Mouse (Mus musculus): ENCODE results near the gene Naif1. TPM values are rescaled to one million over a fixed set of nuclear protein-coding genes. Genes with fewer than 3 reads are reported as not detected.

Naif1 gene
- polyA plus RNA-seq, 1 experiment from 2014 or later = 5.6 TPM

DNA sequence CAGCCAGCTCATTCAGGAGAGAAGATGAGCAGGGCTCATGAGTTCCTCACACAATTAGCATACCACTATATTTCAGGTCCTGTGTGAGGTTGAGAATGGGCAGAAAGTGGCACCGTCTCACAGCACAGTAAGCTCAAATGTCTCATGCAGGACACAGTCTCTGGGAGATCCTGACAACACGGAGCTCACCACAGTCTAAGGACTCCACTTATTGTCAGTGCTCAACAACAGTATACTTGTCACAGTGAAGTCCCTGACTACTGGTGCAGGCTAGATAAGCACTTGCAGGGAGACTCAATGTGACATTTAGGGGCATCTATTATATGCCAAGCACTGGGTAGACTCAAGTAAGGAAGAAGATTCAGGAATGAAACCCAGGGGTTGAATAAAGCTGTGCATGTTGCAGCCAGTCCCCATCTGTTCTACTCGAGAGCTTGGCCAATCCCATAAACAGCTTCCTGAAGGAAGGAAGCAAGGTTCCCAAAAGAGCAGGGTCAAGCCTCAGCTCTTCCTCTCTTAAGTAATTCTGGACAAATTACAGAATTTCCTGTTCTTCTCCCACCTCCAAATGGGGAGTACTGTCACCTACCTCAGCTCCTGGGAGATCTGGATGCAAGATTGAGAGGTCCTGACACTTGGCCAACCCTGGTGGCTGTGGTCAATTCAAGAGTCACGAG, 20.9 kb upstream of the Naif1 start:
- Histone ChIP-seq H3K9me3 (no peaks in the 10 kb centered on the region), H3K36me3 (no peaks in the 10 kb centered on the region), H3K27me3 (no peaks in the 10 kb centered on the region), H3K27ac (peak overlapping the region; percentile 84; the same call in 1 of the 2 replicates), H3K4me2 (peak overlapping the region; percentile 33; the same call in 1 of the 2 replicates), H3K4me3 (no peak overlapping the region), H3K9ac (no peak overlapping the region), H3K4me1 (peaks cover 56% of the 10 kb centered on the region)
- no peak for ATAC-seq (ENCODE audit: insufficient number of reproducible peaks, low FRiP score, low TSS enrichment, low read depth)
- WGBS = 59% methylated on average over 4 of the region's 4 CpGs

DNA sequence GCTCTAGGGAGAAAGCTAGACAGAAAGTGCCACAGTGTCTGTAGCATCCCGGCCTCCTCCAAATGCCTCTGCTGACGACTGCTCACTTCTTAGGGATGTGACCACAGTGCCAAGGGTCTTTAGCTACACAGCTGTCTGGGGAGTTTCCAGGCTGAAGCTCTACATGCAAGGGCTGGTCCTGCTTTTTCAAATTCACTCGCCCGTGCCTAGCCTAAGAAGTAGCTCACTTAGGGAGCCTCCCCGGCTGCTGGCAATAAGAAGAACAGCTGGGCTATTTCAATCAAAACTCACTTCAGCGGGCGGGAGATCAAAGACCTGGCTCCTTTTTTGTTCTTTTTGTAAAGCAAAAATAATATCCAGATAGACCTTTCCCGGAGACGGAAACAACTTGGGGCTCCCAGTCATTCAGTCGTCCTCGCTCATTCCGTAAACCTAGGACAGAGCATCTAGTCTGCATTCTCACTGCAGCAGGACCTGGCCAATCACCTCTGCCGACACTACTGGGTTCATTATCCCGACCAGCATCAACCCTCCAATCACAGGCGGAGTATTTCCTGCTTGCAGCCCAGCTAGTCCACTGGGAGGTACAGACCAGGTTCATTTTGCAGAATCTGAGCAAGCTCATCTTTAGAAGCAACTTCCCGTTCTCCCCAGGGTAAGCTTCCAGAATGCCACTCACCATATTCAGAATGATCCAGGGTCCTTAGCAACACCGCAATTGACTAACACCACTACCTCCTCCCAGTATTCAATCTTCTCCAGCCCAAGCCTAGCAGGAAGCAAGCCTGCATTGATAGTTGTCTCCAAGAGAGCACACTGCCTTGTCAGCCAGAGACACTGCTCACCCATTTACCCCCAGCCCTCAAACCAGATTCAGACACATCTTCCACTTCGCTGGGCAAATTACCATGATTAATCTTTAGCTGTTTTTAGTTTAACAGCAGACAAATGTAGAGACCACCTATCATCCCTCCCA, 19.3 kb upstream of the Naif1 start:
- Histone ChIP-seq H3K36me3 (no peaks in the 10 kb centered on the region), H3K4me3 (peak overlapping the region; percentile 41), H3K27ac (peak overlapping the region; percentile 81), H3K4me2 (peak overlapping the region; percentile 64), H3K9ac (peak overlapping the region; percentile 44), H3K4me1 (peaks cover 44% of the 10 kb centered on the region), H3K27me3 (no peaks in the 10 kb centered on the region), H3K9me3 (no peaks in the 10 kb centered on the region)
- peak; percentile 89 for ATAC-seq (ENCODE audit: insufficient number of reproducible peaks, low FRiP score, low TSS enrichment, low read depth)
- WGBS = 11% methylated on average over 18 of the region's 18 CpGs

DNA sequence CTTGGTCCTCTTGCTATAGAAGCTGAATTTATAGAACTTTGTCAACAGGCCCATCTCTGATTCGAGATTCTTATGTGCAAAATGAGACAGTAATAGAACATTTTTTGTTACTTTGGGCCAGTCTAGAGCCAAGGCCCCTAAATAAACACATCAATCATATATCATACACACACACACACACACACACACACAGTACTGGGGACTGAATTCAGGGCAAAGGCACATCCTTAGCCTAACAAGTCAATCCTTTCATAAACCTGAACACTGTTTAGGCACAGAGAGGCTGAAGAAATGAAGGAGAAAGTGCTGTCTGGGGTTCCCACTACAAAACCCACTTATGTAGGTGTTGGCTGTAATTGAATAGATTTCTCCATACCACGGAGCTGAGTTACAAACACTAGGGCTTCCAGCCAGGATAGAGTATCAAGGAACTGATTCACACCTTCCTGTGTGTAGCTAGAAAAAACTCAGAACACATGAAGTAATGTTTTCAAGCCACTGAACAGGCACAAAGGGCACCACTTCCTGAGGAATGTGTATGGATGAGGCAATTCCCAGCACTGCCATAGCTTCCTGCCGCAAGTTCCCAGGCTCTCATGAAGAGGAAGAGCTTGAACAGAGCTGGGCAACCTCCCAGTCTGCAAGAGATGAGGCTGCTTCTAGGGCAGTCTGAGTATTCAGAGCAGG, 13.4 kb upstream of the Naif1 start:
- 0 out of 2 replicates have a peak, but pooled peaks have one; percentile 35 for ATAC-seq (ENCODE audit: insufficient number of reproducible peaks, low FRiP score, low TSS enrichment, low read depth)
- no peak overlapping the region for H3K9ac ChIP-seq
- H3K27me3 ChIP-seq = no peaks in the 10 kb centered on the region
- no peak overlapping the region for H3K4me2 ChIP-seq
- H3K27ac ChIP-seq = peak overlapping the region; percentile 39
- WGBS = 52% methylated on average over 3 of the region's 3 CpGs
- H3K36me3 ChIP-seq = no peaks in the 10 kb centered on the region
- no peaks in the 10 kb centered on the region for H3K9me3 ChIP-seq
- H3K4me3 ChIP-seq = no peak overlapping the region
- 0 out of 2 replicates have a peak, but pooled peaks cover 5% of the 10 kb centered on the region for H3K4me1 ChIP-seq

DNA sequence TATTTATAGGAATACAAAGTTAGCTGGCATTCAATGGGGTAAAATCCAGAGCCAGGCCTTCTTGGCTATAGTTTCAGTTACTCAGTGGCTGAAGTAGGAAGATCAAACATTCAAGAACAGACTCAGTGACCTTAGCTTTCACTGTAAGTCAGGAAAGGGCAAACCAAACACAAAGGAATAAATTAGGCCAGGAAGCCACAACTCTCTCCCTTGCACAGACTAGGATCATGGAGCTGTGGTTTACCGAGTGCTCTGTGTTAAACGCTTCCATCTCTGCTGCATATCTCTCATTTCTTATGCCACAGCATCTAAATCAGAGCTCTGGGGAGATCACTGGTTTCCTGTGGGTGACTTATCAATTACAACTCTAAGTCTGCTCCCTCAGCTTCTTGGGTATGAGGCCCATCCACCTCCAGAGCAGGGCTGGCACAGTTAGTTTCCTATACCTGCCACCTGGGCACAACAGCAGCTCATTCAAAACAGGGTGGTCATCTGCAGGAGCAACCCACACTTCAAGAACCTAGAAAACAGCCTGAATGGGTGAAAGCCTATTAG, 12.6 kb upstream of the Naif1 start:
- Histone ChIP-seq H3K27me3 (no peaks in the 10 kb centered on the region), H3K4me3 (no peak overlapping the region), H3K27ac (peak overlapping the region; percentile 39), H3K4me2 (no peak overlapping the region), H3K9ac (no peak overlapping the region), H3K4me1 (0 out of 2 replicates have a peak, but pooled peaks cover 5% of the 10 kb centered on the region), H3K9me3 (no peaks in the 10 kb centered on the region), H3K36me3 (no peaks in the 10 kb centered on the region)
- 77% methylated on average over 2 of the region's 2 CpGs for WGBS
- ATAC-seq (ENCODE audit: insufficient number of reproducible peaks, low FRiP score, low TSS enrichment, low read depth) = no peak

DNA sequence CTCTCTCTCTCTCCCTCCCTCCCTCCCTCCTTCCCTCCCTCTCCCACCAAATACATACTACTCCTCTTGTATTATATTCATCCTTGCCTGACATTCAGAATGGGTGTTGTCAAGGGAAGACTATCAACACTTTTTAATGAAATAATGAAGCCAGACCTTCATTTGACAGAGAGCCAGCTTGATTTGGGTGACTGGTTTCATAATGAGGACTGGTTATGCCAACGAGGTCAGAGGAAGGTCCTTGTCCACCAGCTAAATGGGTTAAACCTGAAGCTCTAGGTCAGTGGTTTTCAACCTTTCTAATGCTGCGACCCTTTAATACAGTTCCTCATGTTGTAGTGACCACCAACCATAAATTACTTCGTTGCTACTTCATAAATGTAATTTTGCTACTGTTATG, 11.5 kb upstream of the Naif1 start:
- Histone ChIP-seq H3K4me2 (no peak overlapping the region), H3K9ac (no peak overlapping the region), H3K9me3 (no peaks in the 10 kb centered on the region), H3K4me3 (no peak overlapping the region), H3K36me3 (peaks cover 4% of the 10 kb centered on the region; the same call in 1 of the 2 replicates), H3K27ac (no peak overlapping the region), H3K4me1 (0 out of 2 replicates have a peak, but pooled peaks cover 5% of the 10 kb centered on the region), H3K27me3 (no peaks in the 10 kb centered on the region)
- WGBS = 82% methylated on average over 3 of the region's 3 CpGs
- ATAC-seq (ENCODE audit: insufficient number of reproducible peaks, low FRiP score, low TSS enrichment, low read depth) = no peak

DNA sequence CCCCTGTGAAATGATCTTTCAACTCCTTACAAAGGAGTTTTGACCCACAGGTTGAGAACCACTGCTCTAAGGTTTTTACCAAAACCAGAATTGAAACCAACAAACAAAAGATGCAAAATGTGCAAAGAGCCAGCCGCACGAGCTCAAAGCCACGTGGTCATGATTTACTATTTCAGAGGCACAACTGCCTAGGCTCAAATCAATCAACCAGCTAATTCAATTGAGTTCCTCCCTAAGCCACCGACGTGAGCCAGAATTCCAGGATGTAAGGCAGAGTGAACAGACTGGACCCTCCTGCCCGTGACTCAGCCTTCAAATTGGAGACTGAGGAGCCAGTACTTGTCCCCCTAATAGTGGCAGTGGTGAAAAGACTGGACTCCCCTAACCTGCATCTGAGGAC, 11.1 kb upstream of the Naif1 start:
- Histone ChIP-seq H3K27me3 (no peaks in the 10 kb centered on the region), H3K9me3 (no peaks in the 10 kb centered on the region), H3K4me2 (no peak overlapping the region), H3K4me1 (0 out of 2 replicates have a peak, but pooled peaks cover 5% of the 10 kb centered on the region), H3K4me3 (no peak overlapping the region), H3K36me3 (peaks cover 4% of the 10 kb centered on the region; the same call in 1 of the 2 replicates), H3K9ac (no peak overlapping the region), H3K27ac (no peak overlapping the region)
- ATAC-seq (ENCODE audit: insufficient number of reproducible peaks, low FRiP score, low TSS enrichment, low read depth) = no peak
- WGBS = 58% methylated on average over 6 of the region's 6 CpGs

DNA sequence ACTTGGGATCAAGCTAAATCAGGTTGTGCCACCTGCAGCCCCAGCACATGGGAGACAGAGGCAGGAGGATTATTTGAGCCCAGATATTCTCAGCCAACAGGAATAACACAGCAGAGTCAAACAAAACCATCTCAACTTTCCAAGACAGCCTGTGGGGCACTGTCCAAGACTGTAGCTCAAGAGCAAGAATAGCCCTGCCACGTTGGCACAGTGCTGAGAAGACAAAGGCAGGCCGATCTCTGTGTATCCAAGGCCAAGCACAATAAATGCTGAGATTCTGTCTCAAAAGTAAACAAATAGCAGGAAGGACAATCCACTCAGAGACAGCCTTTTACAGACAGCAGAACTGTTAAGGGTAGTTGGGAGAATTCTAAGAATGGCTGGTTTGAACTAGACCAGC, 10.1 kb upstream of the Naif1 start:
- H3K27ac ChIP-seq = no peak overlapping the region

DNA sequence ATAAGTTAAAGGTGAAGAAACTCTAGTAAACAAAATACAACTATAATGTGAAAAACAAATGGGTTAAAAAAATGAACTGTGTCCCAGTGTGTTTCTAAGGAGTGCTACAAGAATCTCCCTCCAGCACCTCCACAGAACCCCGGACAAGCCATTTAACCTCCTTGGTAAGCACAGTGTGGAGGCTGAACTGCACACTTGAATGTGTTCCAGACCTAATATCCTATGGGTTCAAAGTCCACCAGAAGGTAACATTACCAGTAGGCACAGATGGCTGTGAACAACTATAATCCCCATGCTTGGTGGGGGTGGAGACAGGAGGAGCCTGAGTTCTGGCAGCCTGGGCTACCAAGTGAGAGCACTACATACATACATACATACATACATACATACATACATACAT, 9.6 kb upstream of the Naif1 start:
- 0 out of 2 replicates have a peak, but pooled peaks cover 5% of the 10 kb centered on the region for H3K4me1 ChIP-seq
- H3K36me3 ChIP-seq = peaks cover 12% of the 10 kb centered on the region; the same call in 1 of the 2 replicates
- 76% methylated on average over 1 of the region's 1 CpGs for WGBS
- H3K4me3 ChIP-seq = no peak overlapping the region
- H3K4me2 ChIP-seq = no peak overlapping the region
- no peaks in the 10 kb centered on the region for H3K9me3 ChIP-seq
- no peaks in the 10 kb centered on the region for H3K27me3 ChIP-seq
- ATAC-seq (ENCODE audit: insufficient number of reproducible peaks, low FRiP score, low TSS enrichment, low read depth) = no peak
- H3K9ac ChIP-seq = no peak overlapping the region
- H3K27ac ChIP-seq = no peak overlapping the region

More for the DNA sequence above, 10.1 kb upstream of the Naif1 start:
- no peak for ATAC-seq (ENCODE audit: insufficient number of reproducible peaks, low FRiP score, low TSS enrichment, low read depth)
- H3K4me2 ChIP-seq = no peak overlapping the region
- H3K27me3 ChIP-seq = no peaks in the 10 kb centered on the region
- no peaks in the 10 kb centered on the region for H3K9me3 ChIP-seq
- no peak overlapping the region for H3K4me3 ChIP-seq
- 0 out of 2 replicates have a peak, but pooled peaks cover 5% of the 10 kb centered on the region for H3K4me1 ChIP-seq
- H3K9ac ChIP-seq = no peak overlapping the region
- peaks cover 10% of the 10 kb centered on the region; the same call in 1 of the 2 replicates for H3K36me3 ChIP-seq
- 70% methylated on average over 2 of the region's 2 CpGs for WGBS

DNA sequence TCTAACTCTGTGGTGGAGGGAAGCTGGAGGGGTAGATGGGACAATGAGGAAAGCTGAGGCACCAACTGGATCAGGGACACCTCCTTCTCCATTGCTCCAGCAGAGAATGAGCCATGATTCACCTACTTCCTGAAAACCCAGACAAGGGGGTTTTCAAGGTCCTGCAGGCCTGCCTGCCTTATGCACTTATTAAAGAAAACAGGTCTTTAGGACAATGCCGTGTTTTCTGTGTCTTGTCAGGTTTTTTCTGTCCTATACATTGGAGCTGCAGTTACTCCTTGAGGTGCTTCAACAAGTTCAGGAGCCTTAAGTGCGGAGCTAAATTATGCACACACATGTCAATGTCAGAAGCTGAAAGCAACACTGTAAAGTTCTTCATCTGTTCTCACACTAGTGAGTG, 8.7 kb upstream of the Naif1 start:
- Histone ChIP-seq H3K9ac (no peak overlapping the region), H3K27me3 (no peaks in the 10 kb centered on the region), H3K27ac (no peak overlapping the region), H3K36me3 (peaks cover 12% of the 10 kb centered on the region; the same call in 1 of the 2 replicates), H3K4me3 (no peak overlapping the region), H3K4me2 (no peak overlapping the region), H3K9me3 (no peaks in the 10 kb centered on the region), H3K4me1 (0 out of 2 replicates have a peak, but pooled peaks cover 5% of the 10 kb centered on the region)
- no peak for ATAC-seq (ENCODE audit: insufficient number of reproducible peaks, low FRiP score, low TSS enrichment, low read depth)
- 93% methylated on average over 2 of the region's 2 CpGs for WGBS

DNA sequence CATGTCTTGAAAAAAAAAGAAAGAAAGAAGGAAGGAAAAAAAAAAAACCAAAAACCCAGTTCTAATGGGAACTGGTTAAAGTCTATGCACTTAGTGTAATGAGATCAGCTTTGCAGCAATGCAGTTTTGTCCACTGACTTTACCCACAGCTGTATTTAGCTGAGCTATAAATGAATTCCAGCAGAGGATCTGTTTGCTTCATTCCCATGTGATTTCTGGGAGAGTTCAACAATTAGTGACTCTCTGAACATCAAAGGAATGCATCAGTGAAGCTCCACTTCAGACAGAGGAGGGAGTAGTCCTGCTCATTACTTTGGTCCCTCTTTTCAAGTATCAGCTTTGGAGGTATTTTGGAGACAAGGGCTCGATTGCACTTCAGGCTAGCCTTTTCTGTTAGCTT, 4.7 kb upstream of the Naif1 start:
- Histone ChIP-seq H3K9me3 (no peaks in the 10 kb centered on the region), H3K36me3 (peaks cover 12% of the 10 kb centered on the region; the same call in 1 of the 2 replicates), H3K27me3 (no peaks in the 10 kb centered on the region), H3K27ac (no peak overlapping the region), H3K9ac (no peak overlapping the region), H3K4me3 (no peak overlapping the region), H3K4me2 (no peak overlapping the region), H3K4me1 (peaks cover 27% of the 10 kb centered on the region)
- no peak for ATAC-seq (ENCODE audit: insufficient number of reproducible peaks, low FRiP score, low TSS enrichment, low read depth)
- WGBS = 68% methylated on average over 1 of the region's 1 CpGs

DNA sequence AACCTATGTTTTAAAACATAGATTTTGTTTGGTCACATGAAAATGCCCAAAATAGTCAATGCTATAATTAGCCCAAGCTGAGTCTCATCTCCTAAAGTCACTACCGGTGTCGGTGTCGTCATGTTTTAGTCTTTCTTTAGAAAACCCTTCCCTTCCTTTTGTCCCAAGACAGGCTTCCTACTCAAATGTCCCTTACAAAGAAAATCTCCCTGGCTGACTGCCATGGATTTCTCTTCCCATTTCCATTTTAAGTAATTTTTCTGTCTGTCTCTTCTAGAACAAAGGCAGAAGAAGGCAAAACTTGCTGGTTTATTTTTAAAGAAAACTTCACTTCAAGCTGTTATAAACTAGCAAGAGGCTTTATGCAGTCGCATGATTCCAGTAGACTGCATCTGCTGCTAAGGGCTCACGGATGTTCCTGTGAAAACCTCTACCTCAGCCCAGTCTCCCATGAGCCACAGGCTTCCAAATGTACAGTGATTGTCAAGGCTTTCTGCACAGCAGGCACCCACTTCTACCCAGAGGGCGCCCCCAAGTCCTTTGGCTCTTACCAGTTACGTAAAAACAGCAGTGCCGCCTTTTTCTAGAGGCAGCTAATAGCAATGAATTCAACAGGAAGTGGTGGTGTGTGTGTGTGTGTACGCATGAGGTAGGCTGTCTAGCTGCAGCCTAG, 2.9 kb upstream of the Naif1 start:
- H3K27ac ChIP-seq = peak overlapping the region; percentile 74
- 47% methylated on average over 9 of the region's 9 CpGs for WGBS
- no peak overlapping the region for H3K4me3 ChIP-seq
- H3K9ac ChIP-seq = no peak overlapping the region
- no peak for ATAC-seq (ENCODE audit: insufficient number of reproducible peaks, low FRiP score, low TSS enrichment, low read depth)
- H3K27me3 ChIP-seq = no peaks in the 10 kb centered on the region
- H3K4me2 ChIP-seq = 0 out of 2 replicates have a peak overlapping the region, but pooled peaks have one; percentile 11
- H3K9me3 ChIP-seq = no peaks in the 10 kb centered on the region
- peaks cover 12% of the 10 kb centered on the region; the same call in 1 of the 2 replicates for H3K36me3 ChIP-seq
- H3K4me1 ChIP-seq = peaks cover 35% of the 10 kb centered on the region
